Mouse (Mus musculus) right cerebral cortex, adult 18-20 months (tissue): Measurements from ENCODE around the gene Eva1a.

Source experiments
- DNase-seq: peaks from one replicate; pipeline ENCODE4 v3.0.0; 2022; ENCODE audit warnings: mixed read lengths

Eva1a gene

GRCm38 (mm10) chr6:82070459-82070858 lies 29.6 kb downstream of the Eva1a start:
- DNase-seq: no peak

- peak; percentile 52 for DNase-seq
Measured at GRCm38 (mm10) chr6:82073011-82073410, 32.2 kb downstream of the Eva1a start.

GRCm38 (mm10) chr6:82073567-82073966 lies 32.7 kb downstream of the Eva1a start:
- DNase-seq: no peak

- DNase-seq: no peak
Measured at GRCm38 (mm10) chr6:82076364-82076763, 35.5 kb downstream of the Eva1a start.

- no peak for DNase-seq
Measured at GRCm38 (mm10) chr6:82078875-82079274, 38.0 kb downstream of the Eva1a start.

- no peak for DNase-seq
Measured at GRCm38 (mm10) chr6:82083655-82084054, 42.8 kb downstream of the Eva1a start.

GRCm38 (mm10) chr6:82084235-82084634 lies 43.4 kb downstream of the Eva1a start:
- no peak for DNase-seq

GRCm38 (mm10) chr6:82085313-82085908 lies 44.6 kb downstream of the Eva1a start:
- no peak for DNase-seq

GRCm38 (mm10) chr6:82088133-82088532 lies 47.3 kb downstream of the Eva1a start:
- DNase-seq: no peak

- peak; percentile 5 for DNase-seq
Measured at GRCm38 (mm10) chr6:82091773-82092172, 50.9 kb downstream of the Eva1a start.

GRCm38 (mm10) chr6:82097705-82098104 lies 56.9 kb downstream of the Eva1a start:
- no peak for DNase-seq

- DNase-seq: no peak
Measured at GRCm38 (mm10) chr6:82098456-82098855, 57.6 kb downstream of the Eva1a start.

- DNase-seq: no peak
Measured at GRCm38 (mm10) chr6:82110473-82110872, 69.6 kb downstream of the Eva1a start.

GRCm38 (mm10) chr6:82111111-82111510 lies 70.3 kb downstream of the Eva1a start:
- DNase-seq: no peak

GRCm38 (mm10) chr6:82111540-82111939 lies 70.7 kb downstream of the Eva1a start:
- DNase-seq: no peak

- no peak for DNase-seq
Measured at GRCm38 (mm10) chr6:82112127-82113090, 71.6 kb downstream of the Eva1a start.

GRCm38 (mm10) chr6:82115335-82115965 lies 74.6 kb downstream of the Eva1a start:
- no peak for DNase-seq

GRCm38 (mm10) chr6:82116176-82116575 lies 75.3 kb downstream of the Eva1a start:
- DNase-seq: no peak

- no peak for DNase-seq
Measured at GRCm38 (mm10) chr6:82117871-82118270, 77.0 kb downstream of the Eva1a start.

GRCm38 (mm10) chr6:82119322-82120162 lies 78.7 kb downstream of the Eva1a start:
- peak; percentile 24 for DNase-seq

GRCm38 (mm10) chr6:82125134-82125533 lies 84.3 kb downstream of the Eva1a start:
- DNase-seq: peak; percentile 11

GRCm38 (mm10) chr6:82127827-82128226 lies 87.0 kb downstream of the Eva1a start:
- no peak for DNase-seq
